Mouse (Mus musculus) cerebellum, postnatal 4 days (tissue): ENCODE results near the gene Pheta1.
"Not testable (repeated sequence)": the region's sequence is repeated elsewhere in the genome, so short reads cannot be mapped to it uniquely, and the experiment has no call there.

Experiments used
- DNase-seq, 2 experiments: peaks; one replicate each; pipeline ENCODE4 v3.0.0; 2022; ENCODE audit warnings: low spot score in 2 of 2, mixed read lengths in 1 of 2

The Pheta1 gene

DNA sequence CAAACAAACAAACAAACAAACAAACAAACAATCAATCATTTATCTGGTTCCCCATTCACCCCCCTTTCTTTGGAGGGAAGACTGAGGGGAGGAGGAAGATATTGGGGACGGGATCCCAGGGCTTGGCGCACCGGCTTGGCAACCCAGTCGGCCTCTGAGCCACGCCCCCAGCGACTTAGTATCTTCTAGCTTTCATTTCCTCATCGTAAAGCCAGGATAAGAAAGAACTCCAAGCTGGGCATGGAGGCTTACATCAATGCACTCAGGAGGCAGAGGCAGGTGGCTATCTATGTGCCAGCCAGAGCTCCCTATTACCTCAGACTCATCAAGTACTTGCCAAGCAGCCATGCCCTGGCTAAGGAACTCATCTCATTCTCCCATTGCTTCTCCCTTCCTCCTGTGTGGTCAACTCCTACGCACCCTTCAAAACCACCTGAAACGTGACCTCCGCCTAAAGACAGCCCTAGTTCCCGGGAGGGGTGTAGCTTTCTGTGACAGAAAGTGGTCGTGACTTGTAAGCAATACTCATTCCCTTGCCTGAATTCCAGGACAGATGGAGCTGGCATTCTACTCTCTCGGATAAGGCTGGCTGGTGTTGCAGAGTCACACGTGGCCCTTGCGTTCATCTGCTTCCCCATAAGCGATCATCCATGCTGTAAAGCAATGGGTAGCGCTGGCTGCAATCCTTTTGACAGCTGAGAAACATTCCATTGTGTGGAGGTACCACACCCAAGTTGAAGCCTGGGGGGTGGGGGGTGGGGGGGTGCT, 5.5 kb upstream of the Pheta1 start:
- DNase-seq = no peak

DNA sequence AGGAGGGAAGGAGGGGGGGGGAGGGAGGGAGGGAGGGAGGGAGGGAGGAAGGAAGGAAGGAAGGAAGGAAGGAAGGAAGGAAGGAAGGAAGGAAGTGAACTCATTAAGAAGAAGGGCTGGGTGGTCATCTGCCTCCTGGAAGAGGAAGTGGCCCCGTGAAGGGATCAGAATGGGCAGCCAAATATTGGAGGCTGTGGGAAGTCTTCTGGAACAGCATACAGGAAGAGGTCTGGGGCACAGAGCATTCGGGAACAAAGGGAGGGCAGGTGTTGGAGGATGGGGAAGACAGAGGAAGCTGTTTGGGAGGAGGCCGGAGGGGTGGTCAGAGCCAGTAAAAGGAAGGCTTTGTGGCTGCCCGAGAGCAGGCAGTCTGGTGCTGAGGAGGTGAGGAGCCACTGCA, 3.4 kb upstream of the Pheta1 start:
- no peak for DNase-seq

- no peak for DNase-seq
Measured at GRCm38 (mm10) chr5:121846322-121846721, 2.5 kb upstream of the Pheta1 start.

- DNase-seq = not testable (repeated sequence)
Measured at GRCm38 (mm10) chr5:121847269-121847668, 1.5 kb upstream of the Pheta1 start.

DNA sequence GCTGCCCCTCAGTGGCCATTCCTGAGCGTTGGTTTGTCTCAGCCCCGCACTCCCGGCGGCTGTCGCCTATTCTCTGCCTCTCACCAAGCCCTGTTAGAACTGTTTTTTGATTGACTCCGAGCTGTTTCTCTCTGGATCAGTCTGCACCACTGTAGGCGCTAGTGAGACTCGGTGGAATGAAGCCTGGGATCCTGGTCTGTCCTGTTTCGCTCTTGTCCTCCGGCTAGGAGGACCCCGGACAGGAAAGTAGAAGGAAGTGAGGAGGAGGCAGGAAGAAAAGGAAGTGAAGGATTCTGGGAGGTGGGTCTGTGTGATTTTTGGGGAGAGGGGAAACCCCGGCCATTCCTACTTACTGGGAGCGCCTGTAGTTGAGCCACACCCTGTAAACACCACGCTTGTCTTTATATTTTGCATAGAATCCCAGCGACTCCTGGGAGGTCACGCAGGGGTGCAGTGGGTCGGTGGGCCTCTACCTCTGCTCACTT, 707 bp upstream of the Pheta1 start:
- DNase-seq = no peak

DNA sequence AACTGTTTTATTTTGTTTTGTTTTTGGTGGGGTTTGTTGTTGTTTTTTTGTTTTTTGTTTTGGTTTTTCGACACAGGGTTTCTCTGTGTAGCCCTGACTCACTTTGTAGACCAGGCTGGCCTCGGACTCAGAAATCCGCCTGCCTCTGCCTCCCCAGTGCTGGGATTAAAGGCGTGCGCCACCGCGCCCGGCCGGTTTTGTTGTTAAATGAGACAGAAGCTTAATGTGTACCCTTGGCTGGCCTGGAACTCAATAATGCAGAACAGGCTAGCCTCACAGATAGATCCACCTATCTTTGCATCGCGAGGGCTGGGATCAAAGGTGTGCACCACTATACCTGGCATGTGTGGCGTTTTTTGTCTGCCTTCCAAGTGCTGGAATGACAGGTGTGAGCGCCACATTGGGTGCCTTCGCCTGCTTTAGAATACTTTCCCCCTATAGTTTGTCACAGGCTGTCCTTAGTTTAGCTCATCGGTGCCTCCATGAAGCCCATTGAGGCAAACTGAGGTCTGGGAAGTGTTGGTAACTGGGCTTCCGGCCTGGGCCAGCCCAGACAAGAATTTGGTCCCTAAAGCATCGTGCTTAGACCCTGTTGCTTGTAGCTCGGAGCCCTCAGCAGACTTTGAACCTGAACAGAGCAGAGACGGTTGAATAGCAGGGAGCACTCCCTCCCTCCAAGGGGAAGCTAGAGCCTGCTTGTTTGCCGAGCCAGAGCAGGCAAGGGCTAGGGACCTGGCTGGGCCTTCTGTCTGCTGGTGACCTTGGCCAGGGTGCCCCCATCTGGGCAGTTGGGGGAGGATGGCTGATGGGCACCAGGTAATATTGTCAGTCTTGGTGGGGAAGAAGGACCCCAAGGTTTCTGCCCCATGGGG, 930 bp downstream of the Pheta1 start:
- DNase-seq = no peak

DNA sequence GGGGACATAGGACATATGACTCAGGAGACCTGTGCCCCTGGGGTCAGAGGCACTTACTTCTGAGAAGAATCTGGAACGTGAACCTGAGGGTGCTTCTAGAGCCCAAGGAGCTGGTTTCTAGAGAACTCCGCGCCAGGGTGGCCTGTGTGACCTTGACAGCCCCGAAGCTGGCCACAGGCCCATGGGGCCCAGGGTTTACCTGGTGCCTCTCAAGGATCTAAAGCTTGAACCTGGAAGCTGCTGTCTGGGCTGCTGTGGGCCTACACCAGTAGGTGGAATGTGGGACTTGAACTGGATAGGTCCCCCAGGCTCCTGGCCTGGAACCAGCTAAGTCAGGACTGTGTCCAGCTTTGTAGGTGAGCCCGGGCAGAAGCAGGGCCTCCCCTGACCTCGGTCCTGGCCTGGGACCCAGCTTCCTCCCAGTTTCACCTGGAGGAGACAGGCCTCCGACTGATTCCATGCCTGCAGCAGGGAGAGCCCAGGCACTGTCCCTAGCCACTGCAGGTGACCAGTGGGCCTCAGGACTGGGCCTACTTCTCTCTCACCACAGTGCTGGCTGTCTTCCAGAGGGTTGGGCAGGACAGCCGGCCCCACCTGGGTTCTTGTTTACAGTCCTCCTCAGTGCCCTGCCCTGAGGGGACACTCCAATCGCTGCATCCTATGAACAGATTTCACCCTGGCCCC, 4.7 kb downstream of the Pheta1 start:
- no peak for DNase-seq

DNA sequence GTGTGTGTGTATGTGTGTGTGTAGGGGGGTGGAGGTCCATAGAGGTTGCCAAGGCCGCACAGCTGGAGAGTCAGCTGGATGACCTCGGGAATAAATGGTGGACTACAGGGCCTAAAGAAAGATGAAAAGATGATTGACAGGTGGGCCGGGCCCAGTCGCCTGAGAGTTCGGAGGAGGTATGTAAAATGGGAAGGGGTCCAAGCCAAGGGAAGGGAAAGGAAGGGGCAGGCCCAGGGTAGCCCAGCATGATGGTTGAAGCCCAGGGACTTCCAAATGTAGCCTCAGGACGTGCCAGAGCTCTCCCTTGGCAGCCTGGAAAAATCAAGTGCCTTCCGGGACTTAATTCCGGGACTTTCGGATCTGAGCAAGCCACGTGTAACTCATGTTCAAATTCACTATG, 6.0 kb downstream of the Pheta1 start:
- DNase-seq = no peak

DNA sequence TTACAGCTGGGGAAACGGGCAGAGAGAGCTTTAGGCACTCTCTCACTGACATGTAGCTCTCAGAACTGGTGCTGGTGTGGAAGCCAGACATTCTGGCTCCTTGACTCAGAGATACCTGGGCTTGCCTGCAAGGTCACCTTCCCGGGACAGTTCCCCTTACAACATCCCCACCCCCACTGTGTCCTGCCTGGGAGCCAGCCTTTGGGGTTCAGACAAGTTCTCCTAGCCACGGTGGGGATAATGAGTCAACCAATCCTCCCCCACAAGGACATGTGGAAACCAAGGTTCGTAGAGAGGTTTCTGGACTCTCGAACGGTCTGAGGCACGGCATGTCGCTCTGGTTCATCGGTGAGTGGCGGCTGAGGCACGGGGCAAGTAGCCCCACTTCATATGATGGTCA, 8.0 kb downstream of the Pheta1 start:
- no peak for DNase-seq

DNA sequence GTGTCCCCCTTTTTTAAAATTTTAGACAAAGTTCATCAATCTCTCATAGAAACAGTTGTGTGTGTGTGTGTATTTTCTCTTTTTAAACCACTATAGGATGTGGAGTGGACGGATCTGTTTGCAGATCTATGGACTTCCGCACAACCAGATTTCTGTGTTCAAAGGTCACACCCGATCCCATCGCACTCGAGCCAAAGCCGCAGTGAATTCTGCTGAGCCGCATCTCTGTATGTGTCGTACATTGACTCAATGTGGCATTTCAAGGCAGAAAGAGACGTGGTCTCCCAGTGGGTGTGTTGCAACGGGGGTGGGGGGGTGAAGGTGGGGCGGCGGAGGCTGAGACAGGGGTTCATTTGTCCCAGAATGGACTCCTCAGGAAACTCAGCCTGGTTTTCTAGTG, 9.6 kb downstream of the Pheta1 start:
- no peak for DNase-seq

GRCm38 (mm10) chr5:121861964-121862363, 13.2 kb downstream of the Pheta1 start:
- no peak for DNase-seq

DNA sequence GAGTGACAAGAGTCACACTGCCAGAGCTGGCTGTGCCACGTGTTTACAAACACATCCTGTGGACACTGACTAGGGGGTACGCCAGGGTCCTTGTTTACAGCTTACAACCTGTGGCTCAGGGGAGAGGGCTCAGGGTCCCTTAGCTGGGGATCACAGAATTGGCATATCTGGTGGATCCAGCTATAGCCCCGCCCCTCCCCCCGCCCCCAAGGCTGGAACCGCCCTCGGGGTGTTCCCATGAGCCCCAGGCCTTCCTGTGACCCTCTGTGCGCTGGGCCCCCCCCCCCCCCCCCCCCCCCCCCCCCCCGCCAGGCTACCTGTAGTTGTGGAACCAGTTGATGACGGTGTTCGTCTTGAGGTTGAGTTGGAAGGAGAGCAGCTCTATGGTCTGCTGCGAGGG, 15.5 kb downstream of the Pheta1 start:
- no peak for DNase-seq

- no peak for DNase-seq
Measured at GRCm38 (mm10) chr5:121867963-121868362, 19.2 kb downstream of the Pheta1 start.

GRCm38 (mm10) chr5:121870832-121871231, 22.0 kb downstream of the Pheta1 start:
- DNase-seq = no peak

DNA sequence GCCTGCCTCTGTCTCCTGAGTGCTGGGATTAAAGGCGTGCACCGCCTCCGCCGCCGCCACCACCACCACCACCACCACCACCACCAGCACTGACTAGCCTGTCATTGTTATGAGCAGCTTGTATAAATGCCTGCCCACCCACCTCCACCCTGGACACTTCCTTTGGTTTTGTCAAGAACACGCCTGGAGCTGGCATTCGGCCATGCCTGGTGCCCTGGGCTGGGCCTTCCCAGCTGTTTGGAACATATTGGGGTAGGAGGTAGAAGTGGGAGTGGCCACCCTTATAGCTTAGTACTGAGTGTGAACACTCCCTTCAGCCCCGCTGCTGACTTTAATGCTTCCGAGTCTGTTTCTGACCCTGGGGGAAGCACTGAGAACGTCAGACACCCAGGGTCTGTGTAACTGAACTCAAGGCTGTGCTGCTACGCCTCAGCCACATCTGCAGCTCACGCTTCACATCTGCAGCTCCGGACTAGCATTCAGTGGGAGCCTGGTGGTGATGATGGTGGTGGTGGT, 22.8 kb downstream of the Pheta1 start:
- no peak for DNase-seq

DNA sequence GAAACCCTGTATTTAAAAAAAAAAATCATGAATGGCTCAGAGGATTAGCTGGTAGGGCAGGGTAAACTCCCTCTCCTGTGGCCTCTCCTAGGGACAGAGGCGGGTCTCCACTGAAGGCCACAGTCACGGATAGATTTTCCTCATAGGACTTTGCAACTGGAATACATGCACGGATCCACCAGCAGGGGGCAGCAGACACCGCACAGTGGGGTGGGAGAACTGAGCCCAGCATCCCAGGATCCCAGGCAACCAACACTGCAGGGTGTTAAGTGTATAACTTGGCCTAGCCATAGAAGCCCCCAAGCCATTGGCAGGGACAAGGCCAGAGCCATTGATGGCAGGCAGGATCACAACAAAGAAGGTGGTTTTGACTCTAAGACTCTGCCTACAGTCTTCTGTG, 23.4 kb downstream of the Pheta1 start:
- DNase-seq = peak; percentile 90 to 91

DNA sequence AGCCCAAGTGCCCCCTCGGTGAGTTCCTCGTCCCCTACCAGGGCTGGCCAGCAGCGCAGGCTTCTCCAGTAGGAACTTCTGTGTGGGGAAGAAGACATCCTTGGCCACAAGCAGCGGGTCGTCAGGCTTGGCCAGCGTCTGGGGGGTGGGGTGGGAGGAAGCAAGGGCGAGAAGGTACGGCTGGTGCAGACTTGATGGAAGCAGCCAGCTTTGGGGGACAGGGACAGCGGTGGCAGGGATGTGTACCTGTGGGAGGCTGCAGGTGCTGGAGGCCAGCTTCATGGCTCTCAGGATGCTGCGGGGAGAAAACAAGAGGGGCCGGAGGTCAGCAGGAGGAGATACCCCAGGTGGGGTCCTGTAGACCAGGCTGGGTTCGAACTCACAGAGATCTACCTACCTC, 26.3 kb downstream of the Pheta1 start:
- no peak for DNase-seq

GRCm38 (mm10) chr5:121876901-121877300, 28.1 kb downstream of the Pheta1 start:
- DNase-seq = no peak

- no peak for DNase-seq
Measured at GRCm38 (mm10) chr5:121878703-121879102, 29.9 kb downstream of the Pheta1 start.

DNA sequence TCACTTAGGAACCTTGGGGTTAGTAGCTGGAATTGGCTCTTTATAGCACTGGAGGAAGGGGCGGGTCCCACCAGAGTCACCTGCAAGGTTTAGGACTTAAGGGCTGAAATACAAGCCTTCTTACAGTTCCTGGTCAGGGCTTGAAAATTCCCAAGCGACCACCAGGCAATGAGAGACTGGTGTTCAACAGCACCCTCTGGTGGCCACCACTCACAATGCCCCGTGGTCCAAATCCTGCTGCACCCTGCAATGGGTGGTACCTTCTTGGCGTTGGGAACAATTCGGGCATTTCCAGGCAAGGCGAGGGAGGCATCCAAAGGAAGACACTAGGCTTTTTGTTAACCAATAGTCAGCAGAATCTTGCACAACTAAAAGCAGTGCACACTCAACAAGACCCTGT, 30.4 kb downstream of the Pheta1 start:
- DNase-seq = peak in 1 of 2 experiments; percentile 31

DNA sequence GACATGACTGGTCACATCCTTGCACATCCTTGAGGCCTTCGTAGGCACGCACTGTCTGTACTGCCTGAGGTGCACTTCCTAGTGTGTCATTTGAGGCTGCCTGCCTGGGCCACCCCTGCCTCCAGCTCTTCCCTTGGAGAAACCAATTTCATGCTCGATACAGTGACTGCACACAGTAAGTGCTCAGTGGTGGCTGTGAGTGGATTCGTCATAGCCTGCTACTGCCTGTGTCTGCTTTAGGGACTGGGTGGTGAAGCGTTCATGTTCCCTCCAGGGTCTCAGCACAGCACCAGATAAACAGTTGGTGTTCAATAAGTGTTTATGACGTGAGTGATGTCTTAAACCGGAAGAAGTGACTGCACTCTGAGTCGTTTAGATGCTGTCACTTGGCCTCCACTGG, 34.6 kb downstream of the Pheta1 start:
- DNase-seq = no peak

GRCm38 (mm10) chr5:121889375-121889774, 40.6 kb downstream of the Pheta1 start:
- no peak for DNase-seq
